Mouse (Mus musculus): ENCODE measurements around the gene Phrf1.

DNA sequence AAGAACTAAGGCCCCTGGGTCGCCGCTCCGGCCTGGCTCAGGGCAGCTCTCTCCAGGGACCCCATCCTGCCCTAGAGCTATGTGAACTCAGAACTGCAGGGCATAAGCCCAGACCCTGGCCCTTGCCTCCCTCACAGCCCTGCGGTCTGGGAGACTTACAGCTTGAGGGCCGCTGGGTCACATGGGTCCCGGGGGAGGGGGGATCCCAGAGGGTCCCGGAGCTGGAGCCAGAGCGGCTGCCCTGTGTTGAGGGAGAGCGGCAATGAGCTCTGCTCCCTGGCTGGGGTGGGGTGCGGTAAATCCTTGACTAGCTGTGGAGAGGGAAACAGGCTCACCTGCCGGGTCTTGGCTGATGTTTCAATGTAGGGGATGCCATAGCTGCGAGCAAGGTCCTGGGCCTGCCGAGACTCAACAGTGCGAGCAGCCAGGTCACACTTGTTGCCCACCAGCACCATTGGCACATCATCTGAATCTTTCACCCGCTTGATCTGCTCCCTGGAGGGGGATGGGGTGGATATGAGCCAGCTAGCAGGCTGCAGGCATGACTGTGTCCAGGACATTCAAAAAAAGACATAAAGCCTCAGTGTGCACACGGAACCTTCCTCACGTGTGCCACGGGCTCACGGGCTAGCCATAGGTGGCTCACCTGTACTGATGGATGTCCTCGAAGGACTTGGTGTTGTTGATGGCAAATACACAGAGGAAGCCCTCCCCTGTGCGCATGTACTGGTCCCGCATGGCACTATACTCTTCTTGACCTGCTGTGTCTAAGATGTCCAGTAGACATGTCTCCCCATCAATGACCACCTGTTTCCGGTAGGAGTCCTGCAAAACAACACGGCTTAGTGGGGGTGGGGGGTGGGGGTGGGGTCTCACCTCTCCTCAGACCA, 36.5 kb upstream of the Phrf1 start:
- TF ChIP-seq CTCF (IDR thresholded peaks at IDR 0.05) (no peak), EP300 (IDR thresholded peaks at IDR 0.05) (no peak)
